Mouse (Mus musculus): ENCODE measurements around the gene Nf2.

DNA sequence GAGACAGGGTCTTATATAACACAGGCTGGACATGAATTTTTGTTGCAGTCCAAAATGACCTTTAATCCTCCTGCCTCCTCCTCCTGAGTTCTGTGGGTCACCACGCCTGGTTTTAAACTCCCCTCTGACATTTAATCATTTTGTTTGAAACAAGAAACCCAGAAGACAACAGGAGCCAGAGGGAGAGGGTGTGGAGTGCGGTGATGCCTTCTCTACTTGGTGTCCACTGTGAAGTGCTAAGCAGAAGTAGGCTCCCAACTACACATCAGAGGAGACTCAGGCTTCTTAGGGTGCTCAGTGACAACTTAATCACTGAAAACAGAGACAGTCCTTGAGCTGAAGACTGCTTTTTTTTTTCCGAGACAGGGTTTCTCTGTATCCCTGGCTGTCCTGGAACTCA is 68.4 kb downstream of the Nf2 start:
- TF ChIP-seq POLR2A (IDR thresholded peaks at IDR 0.05; ENCODE audit: borderline replicate concordance, control insufficient read depth, low read depth, low read length) (no peak), CTCF (IDR thresholded peaks at IDR 0.05; ENCODE audit: control insufficient read depth, insufficient read depth, low read length) (no peak)
